Mouse (Mus musculus): ENCODE measurements around the gene Mob3b. TPM values are rescaled to one million over a fixed set of nuclear protein-coding genes. Genes with fewer than 3 reads are reported as not detected.

Gene Mob3b
- polyA plus RNA-seq (2016; fragmentation: Nextera tagmentation; extraction: Ambion mirVana) = 3.5 and 3.6 TPM in 2 replicates

DNA sequence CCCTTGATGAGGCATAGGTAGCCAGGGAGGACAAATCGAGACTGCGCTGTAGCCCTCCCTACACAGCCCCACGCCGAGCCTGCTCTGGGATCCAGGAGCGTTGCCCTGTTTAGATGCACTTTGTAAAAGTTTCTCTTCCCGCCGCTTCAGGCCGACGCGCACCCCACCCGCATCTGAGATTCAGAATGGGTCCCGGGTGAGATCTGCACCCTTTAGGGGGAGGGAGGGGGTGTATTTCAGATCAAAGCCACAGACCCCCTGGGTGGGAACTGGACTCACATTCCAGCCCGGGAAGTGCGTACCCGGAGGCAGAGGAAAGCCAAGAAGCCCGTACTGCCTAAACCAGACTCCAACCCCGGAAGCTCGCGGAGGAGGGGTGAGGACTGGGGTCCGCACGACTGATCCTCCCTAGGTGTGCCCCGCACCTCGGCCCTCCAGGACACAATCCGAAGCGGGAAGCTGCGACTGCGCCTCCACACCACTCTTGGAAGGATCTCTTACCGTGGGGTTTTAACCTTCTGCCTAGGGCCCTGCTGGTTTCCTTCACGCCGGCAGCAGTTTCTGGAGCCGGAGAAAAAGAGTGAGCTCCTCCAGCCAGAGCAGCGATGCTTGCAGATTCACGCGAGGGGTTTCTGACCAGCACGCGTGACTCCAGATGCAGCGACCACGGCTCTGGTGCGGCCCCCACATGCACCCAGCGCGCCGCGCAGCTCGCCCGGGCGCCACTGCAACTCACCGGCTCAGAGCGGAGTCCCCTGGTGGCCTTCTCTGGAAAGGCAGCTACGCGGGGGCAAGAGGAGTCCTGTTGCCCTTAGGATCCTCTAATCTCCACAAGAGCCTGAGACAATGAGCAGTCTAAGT is at the start of gene Mob3b:
Gene Mob3b (minus strand): TSS at position 734 of the 861 bp plus-strand sequence.
- peak; percentile 77 for ATAC-seq (ENCODE audit: insufficient number of reproducible peaks, low FRiP score)
- Histone ChIP-seq H3K4me3 (peak within 1 kb of the TSS; percentile 74), H3K9me3 (replicated peaks) (no peaks in the 10 kb centered on the region), H3K4me1 (replicated peaks) (no peaks in the 10 kb centered on the region), H3K9ac (peak within 1 kb of the TSS; percentile 74), H3K4me2 (peak within 1 kb of the TSS; percentile 95), H3K27me3 (replicated peaks) (peaks cover 5% of the 10 kb centered on the region; the same call in 1 of the 2 replicates), H3K27ac (ENCODE audit: poor library complexity, severe bottlenecking) (no peak within 1 kb of the TSS), H3K36me3 (no peaks in the 10 kb centered on the region)
- WGBS = under 1% methylated on average over 50 of the region's 50 CpGs

- H3K36me3 ChIP-seq = peaks cover 41% of the 10 kb centered on the region
- no peak for ATAC-seq (ENCODE audit: insufficient number of reproducible peaks, low FRiP score)
Observed at GRCm38 (mm10) chr4:35204659-35205058, 47.4 kb upstream of the Mob3b start.

GRCm38 (mm10) chr4:35203724-35204123 is 46.4 kb upstream of the Mob3b start:
- no peak overlapping the region for H3K4me3 ChIP-seq
- no peaks in the 10 kb centered on the region for H3K9me3 ChIP-seq (replicated peaks)
- ATAC-seq (ENCODE audit: insufficient number of reproducible peaks, low FRiP score) = no peak
- H3K4me2 ChIP-seq = no peak overlapping the region
- no peak overlapping the region for H3K27ac ChIP-seq (ENCODE audit: poor library complexity, severe bottlenecking)
- H3K36me3 ChIP-seq = peaks cover 38% of the 10 kb centered on the region
- no peaks in the 10 kb centered on the region for H3K27me3 ChIP-seq (replicated peaks)
- H3K9ac ChIP-seq = no peak overlapping the region
- no peaks in the 10 kb centered on the region for H3K4me1 ChIP-seq (replicated peaks)
- 78% methylated on average over 2 of the region's 2 CpGs for WGBS

More at GRCm38 (mm10) chr4:35204659-35205058, 47.4 kb upstream of the Mob3b start:
- no peak overlapping the region for H3K27ac ChIP-seq (ENCODE audit: poor library complexity, severe bottlenecking)
- 59% methylated on average over 7 of the region's 7 CpGs for WGBS
- H3K9me3 ChIP-seq (replicated peaks) = no peaks in the 10 kb centered on the region
- H3K4me1 ChIP-seq (replicated peaks) = no peaks in the 10 kb centered on the region
- no peak overlapping the region for H3K4me3 ChIP-seq
- H3K27me3 ChIP-seq (replicated peaks) = no peaks in the 10 kb centered on the region
- H3K9ac ChIP-seq = no peak overlapping the region
- no peak overlapping the region for H3K4me2 ChIP-seq

GRCm38 (mm10) chr4:35201700-35202099 is 44.4 kb upstream of the Mob3b start:
- 59% methylated on average over 5 of the region's 5 CpGs for WGBS

GRCm38 (mm10) chr4:35192725-35193124 is 35.4 kb upstream of the Mob3b start:
- WGBS = 45% methylated on average over 7 of the region's 7 CpGs
- Histone ChIP-seq H3K27ac (ENCODE audit: poor library complexity, severe bottlenecking) (no peak overlapping the region), H3K4me1 (replicated peaks) (peaks cover 11% of the 10 kb centered on the region; the same call in 1 of the 2 replicates), H3K9ac (no peak overlapping the region), H3K36me3 (peaks cover 21% of the 10 kb centered on the region), H3K27me3 (replicated peaks) (no peaks in the 10 kb centered on the region), H3K9me3 (replicated peaks) (peaks cover under 1% of the 10 kb centered on the region; the same call in 1 of the 2 replicates), H3K4me2 (no peak overlapping the region), H3K4me3 (no peak overlapping the region)
- no peak for ATAC-seq (ENCODE audit: insufficient number of reproducible peaks, low FRiP score)

More at GRCm38 (mm10) chr4:35201700-35202099, 44.4 kb upstream of the Mob3b start:
- no peaks in the 10 kb centered on the region for H3K27me3 ChIP-seq (replicated peaks)
- no peaks in the 10 kb centered on the region for H3K4me1 ChIP-seq (replicated peaks)
- H3K4me3 ChIP-seq = no peak overlapping the region
- no peaks in the 10 kb centered on the region for H3K9me3 ChIP-seq (replicated peaks)
- no peak overlapping the region for H3K4me2 ChIP-seq
- H3K36me3 ChIP-seq = peaks cover 41% of the 10 kb centered on the region
- no peak overlapping the region for H3K27ac ChIP-seq (ENCODE audit: poor library complexity, severe bottlenecking)
- no peak for ATAC-seq (ENCODE audit: insufficient number of reproducible peaks, low FRiP score)
- no peak overlapping the region for H3K9ac ChIP-seq

DNA sequence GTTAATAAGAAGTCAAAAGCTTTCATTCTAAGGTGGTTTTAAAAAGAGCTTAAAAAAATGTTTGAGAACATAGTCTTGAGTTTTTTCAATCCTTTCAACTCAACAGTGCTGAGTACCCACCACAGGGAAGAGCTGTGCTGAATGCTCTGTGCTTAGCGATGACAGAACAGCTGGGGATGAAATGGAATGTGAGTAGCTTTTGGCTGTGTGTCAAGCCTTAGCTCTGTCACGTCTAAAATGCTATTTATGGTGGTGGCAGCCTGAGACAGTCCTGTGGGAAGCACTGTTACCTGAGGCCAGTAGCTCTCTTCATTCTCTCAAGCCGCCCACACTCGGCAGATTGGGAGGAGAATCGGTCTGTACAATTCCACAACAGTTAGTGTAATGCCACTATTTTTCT is 32.5 kb upstream of the Mob3b start:
- Histone ChIP-seq H3K9ac (no peak overlapping the region), H3K9me3 (replicated peaks) (peaks cover 5% of the 10 kb centered on the region; the same call in 1 of the 2 replicates), H3K27me3 (replicated peaks) (no peaks in the 10 kb centered on the region), H3K36me3 (peaks cover 12% of the 10 kb centered on the region; the same call in 1 of the 2 replicates), H3K27ac (ENCODE audit: poor library complexity, severe bottlenecking) (peak overlapping the region; percentile 36; the same call in 1 of the 2 replicates), H3K4me3 (no peak overlapping the region), H3K4me2 (no peak overlapping the region), H3K4me1 (replicated peaks) (peaks cover 11% of the 10 kb centered on the region; the same call in 1 of the 2 replicates)
- WGBS = 41% methylated on average over 5 of the region's 5 CpGs
- no peak; the same call in 1 of the 2 replicates for ATAC-seq (ENCODE audit: insufficient number of reproducible peaks, low FRiP score)

DNA sequence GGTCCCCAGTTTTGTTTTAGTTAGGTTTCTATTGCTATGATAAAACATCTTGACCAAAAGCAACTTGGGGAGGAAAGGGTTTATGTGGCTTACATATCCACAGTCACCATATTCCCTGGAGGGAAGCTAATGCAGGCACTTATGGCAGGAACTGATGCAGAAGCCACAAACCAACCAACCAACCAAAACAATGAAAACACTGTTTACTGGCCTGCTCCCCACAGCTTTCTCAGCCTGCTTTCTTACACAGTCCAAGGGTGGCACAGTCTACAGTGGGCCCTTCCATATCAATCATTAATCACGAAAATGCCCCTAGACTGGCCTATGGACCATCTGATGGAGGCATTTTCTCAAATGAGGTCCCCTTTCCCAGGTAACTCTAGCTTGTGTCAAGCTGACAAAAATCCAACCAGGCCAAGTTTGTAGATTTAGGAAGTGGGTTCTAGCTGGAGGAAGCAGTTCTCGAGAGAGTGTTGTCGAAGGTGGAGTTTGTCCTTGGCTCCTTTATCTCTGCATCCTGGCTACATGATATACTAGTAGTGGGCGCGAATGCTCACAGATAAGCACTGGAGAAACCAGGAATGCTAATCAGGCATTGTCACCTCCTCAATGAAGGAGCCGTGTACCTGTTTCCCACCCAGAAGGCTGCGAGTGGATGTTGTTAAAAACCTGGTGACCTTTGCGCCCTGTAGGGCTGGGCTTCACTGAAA is 30.5 kb upstream of the Mob3b start:
- H3K4me1 ChIP-seq (replicated peaks) = peaks cover 11% of the 10 kb centered on the region; the same call in 1 of the 2 replicates
- H3K4me2 ChIP-seq = no peak overlapping the region
- H3K4me3 ChIP-seq = no peak overlapping the region
- H3K27ac ChIP-seq (ENCODE audit: poor library complexity, severe bottlenecking) = no peak overlapping the region
- H3K9ac ChIP-seq = no peak overlapping the region
- WGBS = 66% methylated on average over 8 of the region's 8 CpGs
- peaks cover 8% of the 10 kb centered on the region; the same call in 1 of the 2 replicates for H3K36me3 ChIP-seq
- peaks cover 5% of the 10 kb centered on the region; the same call in 1 of the 2 replicates for H3K9me3 ChIP-seq (replicated peaks)
- no peak for ATAC-seq (ENCODE audit: insufficient number of reproducible peaks, low FRiP score)
- H3K27me3 ChIP-seq (replicated peaks) = no peaks in the 10 kb centered on the region

DNA sequence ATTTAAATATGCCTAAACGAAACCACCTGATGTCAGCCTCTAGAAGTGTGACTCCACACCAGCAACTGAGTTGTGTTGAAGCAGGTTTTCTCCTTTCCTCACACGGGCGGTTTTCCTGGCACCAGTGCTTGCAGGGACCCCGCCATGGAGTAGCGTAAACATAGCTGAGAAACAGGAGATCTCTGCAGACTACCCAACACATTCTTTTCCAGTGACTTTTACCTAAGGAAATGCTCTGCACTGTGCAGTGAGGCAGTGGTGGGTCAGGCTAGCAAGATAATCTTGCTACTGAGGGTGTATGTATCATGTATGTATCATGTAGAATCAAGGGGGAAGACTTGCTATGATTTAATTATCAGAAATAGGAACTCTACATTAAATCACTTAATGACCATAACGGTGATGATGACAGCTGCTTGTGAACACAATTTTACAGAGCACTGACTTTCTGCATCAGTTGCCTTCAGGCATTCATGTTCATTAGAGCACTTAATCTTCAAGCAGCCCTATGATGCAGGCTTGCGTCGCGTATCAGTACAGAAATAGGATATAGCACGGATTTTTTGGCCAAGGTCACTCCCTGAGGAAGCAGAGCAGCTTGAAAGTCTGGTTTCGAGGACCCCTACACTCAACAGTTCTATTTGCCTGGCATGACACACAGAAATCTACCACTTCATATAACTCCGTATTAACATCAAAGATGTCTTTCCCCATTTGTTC is 20.8 kb upstream of the Mob3b start:
- Histone ChIP-seq H3K4me2 (no peak overlapping the region), H3K9me3 (replicated peaks) (no peaks in the 10 kb centered on the region), H3K4me1 (replicated peaks) (0 out of 2 replicates have a peak, but pooled peaks cover 6% of the 10 kb centered on the region), H3K9ac (no peak overlapping the region), H3K36me3 (no peaks in the 10 kb centered on the region), H3K27me3 (replicated peaks) (no peaks in the 10 kb centered on the region), H3K27ac (ENCODE audit: poor library complexity, severe bottlenecking) (no peak overlapping the region), H3K4me3 (no peak overlapping the region)
- WGBS = 70% methylated on average over 12 of the region's 12 CpGs
- no peak for ATAC-seq (ENCODE audit: insufficient number of reproducible peaks, low FRiP score)

DNA sequence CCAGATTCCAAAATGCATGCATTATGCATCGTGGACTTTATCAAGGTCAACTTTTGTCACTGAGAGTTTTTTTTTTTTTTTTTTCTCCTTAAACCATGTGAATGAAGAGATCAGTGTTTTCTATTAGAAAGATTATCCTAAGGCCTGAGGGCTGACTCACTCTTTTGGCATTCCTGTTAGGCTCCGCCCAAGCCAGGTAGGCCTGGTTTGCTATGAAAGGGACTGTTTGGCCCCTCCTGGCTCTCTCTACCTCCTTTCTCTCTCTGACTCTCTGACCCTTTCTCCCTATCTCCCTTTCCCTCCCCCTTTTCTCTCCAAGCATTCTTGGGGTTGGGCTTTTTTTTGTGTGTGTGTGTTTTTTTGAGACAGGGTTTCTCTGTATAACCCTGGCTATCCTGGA is 18.3 kb upstream of the Mob3b start:
- 0 out of 2 replicates have a peak, but pooled peaks cover 6% of the 10 kb centered on the region for H3K4me1 ChIP-seq (replicated peaks)
- no peak overlapping the region for H3K9ac ChIP-seq
- H3K4me3 ChIP-seq = no peak overlapping the region
- H3K9me3 ChIP-seq (replicated peaks) = 0 out of 2 replicates have a peak, but pooled peaks cover 6% of the 10 kb centered on the region
- 68% methylated on average over 2 of the region's 2 CpGs for WGBS
- H3K27ac ChIP-seq (ENCODE audit: poor library complexity, severe bottlenecking) = no peak overlapping the region
- no peaks in the 10 kb centered on the region for H3K27me3 ChIP-seq (replicated peaks)
- no peaks in the 10 kb centered on the region for H3K36me3 ChIP-seq
- H3K4me2 ChIP-seq = no peak overlapping the region
- no peak for ATAC-seq (ENCODE audit: insufficient number of reproducible peaks, low FRiP score)

- WGBS = 74% methylated on average over 1 of the region's 1 CpGs
- Histone ChIP-seq H3K9ac (no peak overlapping the region), H3K9me3 (replicated peaks) (0 out of 2 replicates have a peak, but pooled peaks cover 6% of the 10 kb centered on the region), H3K36me3 (no peaks in the 10 kb centered on the region), H3K4me1 (replicated peaks) (0 out of 2 replicates have a peak, but pooled peaks cover 6% of the 10 kb centered on the region), H3K4me3 (no peak overlapping the region), H3K27me3 (replicated peaks) (no peaks in the 10 kb centered on the region), H3K27ac (ENCODE audit: poor library complexity, severe bottlenecking) (no peak overlapping the region), H3K4me2 (no peak overlapping the region)
- ATAC-seq (ENCODE audit: insufficient number of reproducible peaks, low FRiP score) = no peak
Observed at GRCm38 (mm10) chr4:35173551-35173950, 16.3 kb upstream of the Mob3b start.
